Mouse (Mus musculus): ENCODE results near the gene Abca9.

DNA sequence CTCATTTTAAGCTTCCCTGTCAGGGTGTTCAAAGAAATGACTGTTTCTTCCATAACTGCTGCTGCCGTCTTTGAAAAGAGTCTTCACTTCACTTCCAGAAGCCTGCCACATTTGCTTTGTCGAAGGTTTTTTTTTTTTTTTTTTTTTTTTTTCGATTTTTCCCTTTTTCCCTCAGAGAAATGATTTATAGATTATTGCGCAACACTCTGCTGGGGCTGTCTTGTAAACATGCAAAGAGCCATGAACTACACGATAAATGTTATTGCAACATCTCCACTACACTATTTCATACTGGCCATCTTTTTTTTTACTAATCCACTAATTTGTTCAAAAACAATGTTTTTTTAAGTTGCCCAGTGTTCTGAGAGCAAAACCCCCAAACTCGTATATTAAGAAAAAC, 70.5 kb downstream of the Abca9 start:
- TF ChIP-seq CTCF (conservative IDR thresholded peaks at IDR 0.05 in 1 of 2, IDR thresholded peaks at IDR 0.05 in 1 of 2; ENCODE audit: low read depth in 2 of 2, low read length in 2 of 2) = no peak
- TF ChIP-seq ZMIZ1 (IDR thresholded peaks at IDR 0.05; ENCODE audit: low read depth, low read length) = no peak
- TF ChIP-seq ZNF384 (IDR thresholded peaks at IDR 0.05; ENCODE audit: low read depth, low read length) = peak; percentile 56; the same call in 1 of the 2 replicates
- no peak for TF ChIP-seq EP300 (IDR thresholded peaks at IDR 0.05; ENCODE audit: low read length)
- no peak for TF ChIP-seq TBP (conservative IDR thresholded peaks at IDR 0.05; ENCODE audit: low read depth, low read length)
- TF ChIP-seq CHD2 (IDR thresholded peaks at IDR 0.05; ENCODE audit: low read length) = no peak
- TF ChIP-seq SMC3 (IDR thresholded peaks at IDR 0.05; ENCODE audit: low read depth, low read length) = no peak
- no peak for TF ChIP-seq MXI1 (IDR thresholded peaks at IDR 0.05; ENCODE audit: low read depth, low read length)
- no peak for TF ChIP-seq MAFK (IDR thresholded peaks at IDR 0.05; ENCODE audit: insufficient replicate concordance, low read length)
